Mouse (Mus musculus) mouse embryonic stem cell (cell line): ENCODE data around the gene Olfr1216.
"Not testable (repeated sequence)": the region's sequence is repeated elsewhere in the genome, so short reads cannot be mapped to it uniquely, and the experiment has no call there.

Source experiments
- in situ Hi-C, 2 experiments: fragments of 300-500 bp; cut with MboI; formaldehyde crosslinking; loops; 1 replicate in 1 of 2; 3 replicates in 1 of 2; pipeline ENCODE4 v1.14.3; 2019 to 2020; ENCODE audit warnings: low sequenced_read_pairs in 2 of 2, low pct_unique_long_range_greater_than_20kb in 1 of 2, mixed read lengths in 1 of 2; ENCODE audit not compliant: unreplicated experiment in 1 of 2

The Olfr1216 gene

GRCm38 (mm10) chr2:89018240-89018639, at the start of gene Olfr1216:
Olfr1216 (minus strand) TSS chr2:89018340.
- in situ Hi-C loops = no loop called here

GRCm38 (mm10) chr2:89061087-89061486, 42.9 kb upstream of the Olfr1216 start, which contains the start of gene Olfr1218:
Olfr1218 (minus strand) TSS chr2:89061187.
- in situ Hi-C loops = no loop called here

GRCm38 (mm10) chr2:89031965-89032364, 13.8 kb upstream of the Olfr1216 start, which contains the start of gene Olfr1217:
Olfr1217 (minus strand) TSS chr2:89032065.
- in situ Hi-C loops = no loop called here

- in situ Hi-C loops = not testable (repeated sequence)
Observed at GRCm38 (mm10) chr2:89021436-89021835, 3.3 kb upstream of the Olfr1216 start.

- in situ Hi-C loops = no loop called here
Observed at GRCm38 (mm10) chr2:89006873-89007272, 11.3 kb downstream of the Olfr1216 start, which contains the start of gene Olfr1215. Olfr1215 (minus strand) TSS chr2:89006973.

GRCm38 (mm10) chr2:88992553-88992952, 25.6 kb downstream of the Olfr1216 start, which contains the start of gene Olfr1214:
Olfr1214 (minus strand) TSS chr2:88992653.
- in situ Hi-C loops = no loop called here

GRCm38 (mm10) chr2:88980181-88980580, 38.0 kb downstream of the Olfr1216 start, which contains the start of gene Gm13762:
Gm13762 (minus strand) TSS chr2:88980281.
- in situ Hi-C loops = no loop called here
